21 mouse cellular contexts compared by ENCODE assay signal in genomic region chr10:123209517-123209916, GRCm38 (mm10). TPM values are rescaled to one million over a fixed set of nuclear protein-coding genes. Genes with fewer than 3 reads are reported as not detected.
DNase-seq lines count a peak whose midpoint lies in the region; ATAC-seq and TF ChIP-seq lines count a peak whose summit lies in the region.
"Had no signal": no experiment of that assay in that cellular context is flagged by ENCODE, and none has a peak within 500 bp of the region (broad histone marks: within the 10 kb centered on the region; RNA-seq: fewer than 3 reads in every experiment).

No protein-coding gene starts in this region.

- H3K79me2 ChIP-seq in myocyte (ENCODE audit: control insufficient read depth, insufficient read depth) = no peaks in the 10 kb centered on the region

- no peaks in the 10 kb centered on the region for H3K9me3 ChIP-seq in liver, postnatal 0 days (ENCODE audit: low read length)
- no peaks in the 10 kb centered on the region for H3K9me3 ChIP-seq in forebrain, embryonic 11.5 days (ENCODE audit: control insufficient read depth, low read length)
- H3K9me3 ChIP-seq in neural tube, embryonic 15.5 days (replicated peaks) = no peaks in the 10 kb centered on the region
- H3K9me3 ChIP-seq: embryonic facial prominence, embryonic 13.5 days; hindbrain, embryonic 15.5 days had no signal

- TF ChIP-seq POLR2A in bone marrow macrophage, adult 2 months (IDR thresholded peaks at IDR 0.05; ENCODE audit: borderline replicate concordance, low read depth, low read length) = no peak
- TF ChIP-seq POLR2A in myocyte (IDR thresholded peaks at IDR 0.05; ENCODE audit: insufficient read length, low read depth) = no peak

- H3K4me2 ChIP-seq in liver, postnatal 0 days (ENCODE audit: low read depth, low read length) = peak overlapping the region; percentile 35
- peak overlapping the region; percentile 49 for H3K4me2 ChIP-seq in myocyte (ENCODE audit: low read depth)
- H3K4me2 ChIP-seq in forebrain, embryonic 11.5 days (ENCODE audit: low read depth, low read length, severe bottlenecking) = no peak overlapping the region
- no peak overlapping the region for H3K4me2 ChIP-seq in neural tube, embryonic 15.5 days
- H3K4me2 ChIP-seq: embryonic facial prominence, embryonic 13.5 days; heart, embryonic 11.5 days; hindbrain, embryonic 15.5 days had no signal

- no peak overlapping the region for H3K9ac ChIP-seq in liver, postnatal 0 days (replicated peaks)
- no peak overlapping the region for H3K9ac ChIP-seq in forebrain, embryonic 11.5 days (ENCODE audit: low read length)
- no peak overlapping the region for H3K9ac ChIP-seq in neural tube, embryonic 15.5 days (replicated peaks)
- H3K9ac ChIP-seq: embryonic facial prominence, embryonic 13.5 days; hindbrain, embryonic 15.5 days had no signal

- ATAC-seq in liver, postnatal 0 days = no peak
- ATAC-seq in hematopoietic stem cell, adult 5-6 weeks (replicated peaks in 1 of 2; ENCODE audit: insufficient read depth in 1 of 2, low FRiP score in 2 of 2, low TSS enrichment in 1 of 2, low read depth in 1 of 2, poor library complexity in 2 of 2, severe bottlenecking in 2 of 2) = peak; percentile 78 to 80
- ATAC-seq in forebrain, embryonic 11.5 days (replicated peaks; ENCODE audit: low FRiP score) = no peak
- ATAC-seq in neural tube, embryonic 15.5 days (ENCODE audit: low FRiP score) = no peak
- ATAC-seq: activated CD4-positive, CD25-positive, alpha-beta regulatory T cell, adult 4 months; forebrain, embryonic 14.5 days; intestine, embryonic 16.5 days had no signal

- no peaks in the 10 kb centered on the region for H3K27me3 ChIP-seq in liver, postnatal 0 days (ENCODE audit: insufficient read depth, low read length)
- H3K27me3 ChIP-seq in myocyte (ENCODE audit: control insufficient read depth, insufficient read depth, insufficient read length) = no peaks in the 10 kb centered on the region
- no peaks in the 10 kb centered on the region for H3K27me3 ChIP-seq in forebrain, embryonic 11.5 days (ENCODE audit: control insufficient read depth, insufficient read depth, low read length)
- no peaks in the 10 kb centered on the region for H3K27me3 ChIP-seq in neural tube, embryonic 15.5 days (replicated peaks)
- H3K27me3 ChIP-seq: embryonic facial prominence, embryonic 13.5 days; hindbrain, embryonic 15.5 days had no signal

- H3K27ac ChIP-seq in liver, postnatal 0 days (ENCODE audit: low read depth) = no peak overlapping the region
- no peak overlapping the region for H3K27ac ChIP-seq in bone marrow macrophage, adult 2 months (ENCODE audit: insufficient read depth, low read depth, low read length)
- no peak overlapping the region for H3K27ac ChIP-seq in forebrain, embryonic 11.5 days (ENCODE audit: low read depth, low read length)
- no peak overlapping the region for H3K27ac ChIP-seq in neural tube, embryonic 15.5 days (replicated peaks)
- H3K27ac ChIP-seq: embryonic facial prominence, embryonic 13.5 days; hindbrain, embryonic 15.5 days had no signal

- no peak overlapping the region for H3K4me3 ChIP-seq in liver, postnatal 0 days (ENCODE audit: low read depth, low read length)
- H3K4me3 ChIP-seq in bone marrow macrophage, adult 2 months (ENCODE audit: insufficient read depth, low read length) = peak overlapping the region; percentile 35
- no peak overlapping the region for H3K4me3 ChIP-seq in myocyte
- H3K4me3 ChIP-seq in forebrain, embryonic 11.5 days (ENCODE audit: low read depth, low read length) = no peak overlapping the region
- H3K4me3 ChIP-seq in neural tube, embryonic 15.5 days (replicated peaks) = no peak overlapping the region
- H3K4me3 ChIP-seq: embryonic facial prominence, embryonic 13.5 days; hindbrain, embryonic 15.5 days had no signal

- no peak overlapping the region for H3ac ChIP-seq in myocyte (ENCODE audit: control insufficient read depth, insufficient read length)

- WGBS in liver, postnatal 0 days (ENCODE audit: insufficient replicate concordance) = 41% methylated on average over 8 of the region's 8 CpGs
- WGBS in forebrain, embryonic 11.5 days = 74% methylated on average over 8 of the region's 8 CpGs
- 82% methylated on average over 8 of the region's 8 CpGs for WGBS in neural tube, embryonic 15.5 days

- TF ChIP-seq CTCF in liver, postnatal 0 days (IDR thresholded peaks at IDR 0.05; ENCODE audit: low read depth) = no peak
- no peak for TF ChIP-seq CTCF in bone marrow macrophage, adult 2 months (IDR thresholded peaks at IDR 0.05; ENCODE audit: low read depth, low read length)

- TF ChIP-seq EP300 in liver, postnatal 0 days (IDR thresholded peaks at IDR 0.05; ENCODE audit: low read depth) = no peak

- no peaks in the 10 kb centered on the region for H3K4me1 ChIP-seq in liver, postnatal 0 days (ENCODE audit: insufficient read depth)
- H3K4me1 ChIP-seq in bone marrow macrophage, adult 2 months (ENCODE audit: control insufficient read depth, insufficient read depth, low read length) = no peaks in the 10 kb centered on the region
- H3K4me1 ChIP-seq in forebrain, embryonic 11.5 days (replicated peaks; ENCODE audit: control insufficient read depth, insufficient read depth, low read length) = no peaks in the 10 kb centered on the region
- no peaks in the 10 kb centered on the region for H3K4me1 ChIP-seq in neural tube, embryonic 15.5 days
- H3K4me1 ChIP-seq: embryonic facial prominence, embryonic 13.5 days; hindbrain, embryonic 15.5 days had no signal

- no peak for DNase-seq in liver, postnatal 0 days
- DNase-seq in liver = no peak
- DNase-seq in c-Kit-positive CD71-positive TER-119-positive erythroid progenitor cells, embryonic 14.5 days (ENCODE audit: low spot score) = no peak
- no peak for DNase-seq in forebrain, embryonic 11.5 days (ENCODE audit: low spot score)
- DNase-seq: adrenal gland, adult 2 months; adrenal gland, postnatal 25 days; cerebellum, adult 11 months; cerebellum, adult 8-10 months; cerebellum, postnatal 14 days; gastrocnemius, postnatal 36 days; heart, adult 18-20 months had no signal

- H3K36me3 ChIP-seq in liver, postnatal 0 days (replicated peaks; ENCODE audit: insufficient read depth, low read length) = no peaks in the 10 kb centered on the region
- no peaks in the 10 kb centered on the region for H3K36me3 ChIP-seq in myocyte (ENCODE audit: control insufficient read depth, insufficient read depth)
- H3K36me3 ChIP-seq in forebrain, embryonic 11.5 days (ENCODE audit: control insufficient read depth, insufficient read depth, low read length) = no peaks in the 10 kb centered on the region
- no peaks in the 10 kb centered on the region for H3K36me3 ChIP-seq in neural tube, embryonic 15.5 days
- H3K36me3 ChIP-seq: embryonic facial prominence, embryonic 13.5 days; hindbrain, embryonic 15.5 days had no signal

TF ChIP-seq in myocyte, 11 proteins besides CTCF, POLR2A, EP300 and RAD21:
- no peak for TF ChIP-seq MYOG (IDR thresholded peaks at IDR 0.05; ENCODE audit: control insufficient read depth in 1 of 3, insufficient read depth in 1 of 3, insufficient read length in 2 of 3, low read depth in 2 of 3)
- TF ChIP-seq POLR2AphosphoS2 (IDR thresholded peaks at IDR 0.05; ENCODE audit: insufficient read length, low read depth) = no peak
- TF ChIP-seq MAX (IDR thresholded peaks at IDR 0.05; ENCODE audit: low read depth) = no peak
- no peak for TF ChIP-seq CEBPB (IDR thresholded peaks at IDR 0.05; ENCODE audit: insufficient read depth, poor library complexity, severe bottlenecking)
- TF ChIP-seq USF1 (IDR thresholded peaks at IDR 0.05; ENCODE audit: low read depth) = no peak
- no peak for TF ChIP-seq TCF3 (IDR thresholded peaks at IDR 0.05; ENCODE audit: insufficient read length, low read depth)
- no peak for TF ChIP-seq MYOD1 (IDR thresholded peaks at IDR 0.05; ENCODE audit: control insufficient read depth in 1 of 3, insufficient read length in 2 of 3, low read depth in 2 of 3)
TF ChIP-seq in myocyte: peak in this region for 0.

RNA-seq across cellular contexts. Expression of gene Usp15, which starts 12.7 kb away (rescaled TPM):
- 59.3 and 59.9 TPM in 2 replicates for polyA plus RNA-seq in liver, postnatal 0 days (2015; fragmentation: Nextera tagmentation; extraction: Ambion mirVana)
- 81.7 and 94.7 TPM in 2 replicates for polyA plus RNA-seq in bone marrow macrophage, adult 2 months (2012; ENCODE audit: insufficient read depth, insufficient read length, missing spikeins)
- 240 and 278 TPM in 2 replicates for total RNA-seq in hematopoietic stem cell, adult 5-6 weeks (2017)
- polyA plus RNA-seq in myocyte (2012; fragmentation: generic; extraction: Trizol) = 18.7 TPM
- polyA plus RNA-seq in forebrain, embryonic 11.5 days (2014; fragmentation: Nextera tagmentation; extraction: Ambion mirVana) = 76.2 and 80.1 TPM in 2 replicates
- 68.7 and 71.2 TPM in 2 replicates for polyA plus RNA-seq in neural tube, embryonic 15.5 days (2015; fragmentation: Nextera tagmentation; extraction: Ambion mirVana)

RNA-seq across cellular contexts. Expression of gene Fam19a2, which starts 54.3 kb away (rescaled TPM):
- 0.25 and 0.41 TPM in 2 replicates for polyA plus RNA-seq in liver, postnatal 0 days (2015; fragmentation: Nextera tagmentation; extraction: Ambion mirVana)
- not detected in 2 replicates for polyA plus RNA-seq in bone marrow macrophage, adult 2 months (2012; ENCODE audit: insufficient read depth, insufficient read length, missing spikeins)
- not detected in 2 replicates for total RNA-seq in hematopoietic stem cell, adult 5-6 weeks (2017)
- 0.01 TPM for polyA plus RNA-seq in myocyte (2012; fragmentation: generic; extraction: Trizol)
- 4.4 and 5.0 TPM in 2 replicates for polyA plus RNA-seq in forebrain, embryonic 11.5 days (2014; fragmentation: Nextera tagmentation; extraction: Ambion mirVana)
- polyA plus RNA-seq in neural tube, embryonic 15.5 days (2015; fragmentation: Nextera tagmentation; extraction: Ambion mirVana) = 39.8 and 47.1 TPM in 2 replicates
- total RNA-seq: heart, adult 18-20 months had no signal
- polyA plus RNA-seq: activated CD4-positive, CD25-positive, alpha-beta regulatory T cell, adult 4 months had no signal

Comparison
In these comparisons a context has a peak if more than half of its experiments do, and no peak if none do; other contexts are left out.
1. ATAC-seq: peak in hematopoietic stem cell, adult 5-6 weeks (2 of 2); none in liver, postnatal 0 days (single experiment), forebrain, embryonic 11.5 days (single experiment) and neural tube, embryonic 15.5 days (single experiment).
2. H3K4me2 ChIP-seq: peak in liver, postnatal 0 days (single experiment) and myocyte (single experiment); none in forebrain, embryonic 11.5 days (single experiment) and neural tube, embryonic 15.5 days (single experiment).